Mouse (Mus musculus) stomach, embryonic 14.5 days (tissue): Measurements from ENCODE around the gene Hdac9. TPM values are rescaled to one million over a fixed set of nuclear protein-coding genes. Genes with fewer than 3 reads are reported as not detected.

Experiments used
- ATAC-seq: fragments of 200-750 bp; cut with Nextera tagmentation; 2 replicates; pipeline ENCODE4 v1.8.0; 2017; ENCODE audit warnings: low read depth, moderate TSS enrichment; ENCODE audit not compliant: insufficient number of reproducible peaks, insufficient read depth, low FRiP score
- H3K27ac ChIP-seq: fragments of 300-500 bp; sonication (generic); 2 replicates; pipeline ENCODE4 v1.5.1; 2014; ENCODE audit warnings: mild to moderate bottlenecking, low read length, moderate library complexity, mixed read lengths
- H3K27me3 ChIP-seq: fragments of 300-500 bp; sonication (generic); 2 replicates; pipeline ENCODE4 v1.6.1; 2014; ENCODE audit warnings: low read length, control low read depth, mixed read lengths; ENCODE audit not compliant: control insufficient read depth, insufficient read depth
- H3K36me3 ChIP-seq: fragments of 300-500 bp; sonication (generic); 2 replicates; pipeline ENCODE4 v1.6.1; 2014; ENCODE audit warnings: mild to moderate bottlenecking, control low read depth, low read length, moderate library complexity, mixed read lengths; ENCODE audit not compliant: control insufficient read depth, insufficient read depth
- H3K4me1 ChIP-seq: fragments of 300-500 bp; sonication (generic); 2 replicates; pipeline ENCODE4 v1.6.1; 2014; ENCODE audit warnings: low read length, control low read depth, mixed read lengths; ENCODE audit not compliant: control insufficient read depth, insufficient read depth
- H3K4me2 ChIP-seq: fragments of 300-500 bp; sonication (generic); replicated peaks from 2 replicates; pipeline ENCODE4 v1.6.1; 2014; ENCODE audit warnings: low read depth, low read length, control low read depth
- H3K4me3 ChIP-seq: fragments of 300-500 bp; sonication (generic); 2 replicates; pipeline ENCODE4 v1.5.1; 2014; ENCODE audit warnings: low read depth, low read length, control low read depth
- H3K9ac ChIP-seq: fragments of 300-500 bp; sonication (generic); replicated peaks from 2 replicates; pipeline ENCODE4 v1.6.1; 2014; ENCODE audit warnings: low read depth, mild to moderate bottlenecking, control low read depth, low read length, moderate library complexity, mixed read lengths
- H3K9me3 ChIP-seq: fragments of 300-500 bp; sonication (generic); 2 replicates; pipeline ENCODE4 v1.6.1; 2016; ENCODE audit warnings: low read depth, low read length, control low read depth; ENCODE audit not compliant: control insufficient read depth
- WGBS: fragments of 180-500 bp; shearing (Covaris S2); extraction: QIAGEN DNeasy Blood & Tissue Kit; methylation state at CpG from one replicate; pipeline ENCODE4 v1.1.7; 2014; 5-methylcytosine and 5-hydroxymethylcytosine counted together
- polyA plus RNA-seq: library from polyadenylated mRNA; unstranded; fragments of >200 nt; fragmentation: Nextera tagmentation; extraction: Ambion mirVana; gene quantifications from 2 replicates; pipeline ENCODE4 v1.2.1, GENCODE M21; 2014

Hdac9 gene
- polyA plus RNA-seq, 1 experiment from 2014 or later = 6.9 TPM

DNA sequence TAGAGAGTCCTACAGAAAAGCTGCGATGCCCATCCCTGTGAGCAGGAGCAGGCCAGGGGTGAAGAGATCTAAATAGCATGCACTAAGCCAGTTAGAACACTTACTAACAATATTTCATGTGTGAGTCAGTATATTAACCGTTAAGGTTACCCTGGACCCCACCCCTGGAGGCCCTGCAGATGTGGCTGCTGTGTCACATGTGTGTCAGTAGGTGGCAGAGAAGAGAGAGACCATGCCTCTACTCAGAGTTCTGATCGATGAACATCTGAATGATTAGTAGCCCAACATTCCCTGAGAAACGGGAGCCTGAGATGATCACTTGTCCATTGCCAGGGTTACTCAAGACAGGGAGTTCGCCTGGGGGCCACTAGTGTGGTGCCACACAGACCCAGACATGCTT lies 22.0 kb downstream of the Hdac9 start:
- no peak overlapping the region for H3K4me2 ChIP-seq
- ATAC-seq = no peak
- no peak overlapping the region for H3K4me3 ChIP-seq
- no peaks in the 10 kb centered on the region for H3K36me3 ChIP-seq
- no peaks in the 10 kb centered on the region for H3K27me3 ChIP-seq
- no peaks in the 10 kb centered on the region for H3K4me1 ChIP-seq
- H3K9ac ChIP-seq = no peak overlapping the region
- H3K27ac ChIP-seq = no peak overlapping the region
- 73% methylated on average over 5 of the region's 5 CpGs for WGBS
- no peaks in the 10 kb centered on the region for H3K9me3 ChIP-seq

DNA sequence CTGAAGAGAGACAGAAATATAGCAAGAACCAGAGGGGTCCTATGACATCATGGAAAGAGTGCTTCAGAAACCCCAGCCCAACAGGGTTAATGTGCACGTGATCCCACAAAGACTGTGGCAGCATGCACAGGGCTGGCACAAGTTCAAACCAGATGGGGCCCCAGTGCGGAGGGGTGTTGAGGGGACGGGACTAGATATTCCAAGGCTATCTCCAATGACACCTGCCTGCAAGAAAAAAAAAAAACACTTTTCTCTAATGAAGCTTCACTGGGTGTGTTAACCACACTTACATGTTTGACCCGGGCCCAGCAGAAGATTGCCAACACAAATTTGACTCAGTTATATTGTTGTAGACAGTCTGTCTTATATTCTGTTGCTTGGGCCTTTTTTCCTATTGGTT lies 28.2 kb downstream of the Hdac9 start:
- Histone ChIP-seq H3K36me3 (no peaks in the 10 kb centered on the region), H3K9ac (no peak overlapping the region), H3K4me3 (no peak overlapping the region), H3K4me2 (no peak overlapping the region), H3K9me3 (no peaks in the 10 kb centered on the region), H3K27me3 (no peaks in the 10 kb centered on the region), H3K27ac (no peak overlapping the region), H3K4me1 (no peaks in the 10 kb centered on the region)
- 91% methylated on average over 4 of the region's 4 CpGs for WGBS
- no peak for ATAC-seq

DNA sequence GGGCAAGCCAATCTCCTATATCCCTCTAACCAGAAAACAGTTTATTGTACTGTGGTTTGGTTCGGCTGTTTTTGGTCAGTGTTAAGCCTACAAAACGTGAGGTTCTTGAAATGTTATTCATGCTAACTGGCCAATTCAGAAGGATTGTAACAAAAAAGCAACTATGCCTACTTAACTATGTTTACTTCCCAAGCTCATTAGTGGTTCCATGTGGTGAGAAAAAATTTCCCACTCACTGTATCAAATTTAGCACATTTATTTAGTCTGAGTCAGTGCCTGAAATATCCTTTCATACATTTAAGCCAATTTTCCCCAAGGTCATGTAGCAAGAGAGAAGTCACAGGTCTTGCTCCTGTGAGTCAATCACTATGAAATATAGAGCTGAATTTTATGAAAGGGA lies 42.0 kb downstream of the Hdac9 start:
- ATAC-seq = no peak
- H3K9ac ChIP-seq = no peak overlapping the region
- WGBS = 74% methylated on average over 2 of the region's 2 CpGs
- H3K27me3 ChIP-seq = no peaks in the 10 kb centered on the region
- no peak overlapping the region for H3K27ac ChIP-seq
- no peaks in the 10 kb centered on the region for H3K9me3 ChIP-seq
- no peak overlapping the region for H3K4me3 ChIP-seq
- no peak overlapping the region for H3K4me2 ChIP-seq
- no peaks in the 10 kb centered on the region for H3K4me1 ChIP-seq
- H3K36me3 ChIP-seq = no peaks in the 10 kb centered on the region

DNA sequence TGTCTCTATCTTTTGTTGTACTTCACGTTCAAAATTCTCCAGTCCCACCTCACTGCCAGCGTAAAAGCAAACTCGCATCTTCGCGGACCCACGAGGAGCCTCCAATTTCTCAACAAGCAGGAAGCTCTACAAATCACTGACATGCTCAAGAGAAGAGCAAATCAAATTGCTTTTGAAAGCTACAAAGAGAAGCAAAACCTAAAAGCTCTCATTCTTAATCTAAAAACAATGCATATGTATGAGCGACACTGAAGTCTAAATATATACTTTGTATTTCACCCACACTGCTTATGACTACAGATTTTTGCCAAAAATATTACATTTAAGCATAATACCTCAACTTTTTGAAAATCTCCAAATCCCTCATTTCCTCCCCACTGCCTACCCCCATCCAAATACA lies 45.9 kb downstream of the Hdac9 start:
- Histone ChIP-seq H3K4me2 (no peak overlapping the region), H3K9me3 (no peaks in the 10 kb centered on the region), H3K27ac (no peak overlapping the region), H3K36me3 (no peaks in the 10 kb centered on the region), H3K4me1 (no peaks in the 10 kb centered on the region), H3K4me3 (no peak overlapping the region), H3K9ac (no peak overlapping the region), H3K27me3 (no peaks in the 10 kb centered on the region)
- no peak for ATAC-seq
- 66% methylated on average over 7 of the region's 7 CpGs for WGBS

DNA sequence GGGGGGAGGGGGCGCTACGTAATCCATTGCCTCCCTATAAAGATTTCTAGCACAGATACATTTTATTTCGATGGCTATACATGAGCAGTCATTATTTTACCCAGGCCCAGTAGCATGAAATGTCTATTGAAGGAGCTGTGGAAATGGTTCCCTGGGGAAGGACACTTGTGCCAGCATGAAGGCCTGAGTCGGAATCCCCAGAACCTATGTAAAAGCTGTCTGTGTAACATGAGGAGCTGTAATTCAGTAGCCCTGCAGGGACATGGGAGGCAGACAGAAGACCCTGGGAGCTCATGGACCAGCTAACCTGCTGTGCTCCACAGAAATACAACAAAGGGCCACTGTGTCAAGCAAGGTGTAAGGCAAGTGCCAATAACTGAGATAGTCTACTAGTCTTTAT lies 75.7 kb downstream of the Hdac9 start:
- H3K36me3 ChIP-seq = no peaks in the 10 kb centered on the region
- H3K27ac ChIP-seq = no peak overlapping the region
- H3K4me2 ChIP-seq = no peak overlapping the region
- no peak for ATAC-seq
- no peak overlapping the region for H3K9ac ChIP-seq
- no peaks in the 10 kb centered on the region for H3K9me3 ChIP-seq
- 91% methylated on average over 4 of the region's 4 CpGs for WGBS
- no peak overlapping the region for H3K4me3 ChIP-seq
- no peaks in the 10 kb centered on the region for H3K4me1 ChIP-seq
- H3K27me3 ChIP-seq = no peaks in the 10 kb centered on the region

DNA sequence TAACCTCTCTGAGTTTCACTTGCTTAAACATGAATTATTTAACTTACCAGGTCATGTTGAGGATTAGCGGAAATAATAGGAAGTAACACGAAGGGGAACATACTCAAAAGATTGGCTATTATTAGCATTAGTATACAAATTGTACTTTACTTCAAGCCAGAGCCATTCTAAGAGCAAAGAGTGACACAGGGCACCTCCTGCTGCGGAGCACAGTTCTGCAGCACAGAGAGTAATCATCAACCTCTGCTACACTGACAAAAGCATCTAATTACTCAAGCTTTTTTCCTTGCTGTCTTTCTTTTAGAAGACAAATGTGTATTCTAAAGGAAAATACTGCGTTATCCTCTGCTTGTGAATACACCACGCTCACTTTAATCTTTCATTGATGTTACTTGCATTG lies 79.6 kb downstream of the Hdac9 start:
- WGBS = 26% methylated on average over 5 of the region's 5 CpGs
- no peaks in the 10 kb centered on the region for H3K27me3 ChIP-seq
- no peak overlapping the region for H3K27ac ChIP-seq
- H3K36me3 ChIP-seq = no peaks in the 10 kb centered on the region
- no peak overlapping the region for H3K4me2 ChIP-seq
- no peak for ATAC-seq
- no peaks in the 10 kb centered on the region for H3K4me1 ChIP-seq
- no peak overlapping the region for H3K9ac ChIP-seq
- H3K4me3 ChIP-seq = no peak overlapping the region
- H3K9me3 ChIP-seq = no peaks in the 10 kb centered on the region

DNA sequence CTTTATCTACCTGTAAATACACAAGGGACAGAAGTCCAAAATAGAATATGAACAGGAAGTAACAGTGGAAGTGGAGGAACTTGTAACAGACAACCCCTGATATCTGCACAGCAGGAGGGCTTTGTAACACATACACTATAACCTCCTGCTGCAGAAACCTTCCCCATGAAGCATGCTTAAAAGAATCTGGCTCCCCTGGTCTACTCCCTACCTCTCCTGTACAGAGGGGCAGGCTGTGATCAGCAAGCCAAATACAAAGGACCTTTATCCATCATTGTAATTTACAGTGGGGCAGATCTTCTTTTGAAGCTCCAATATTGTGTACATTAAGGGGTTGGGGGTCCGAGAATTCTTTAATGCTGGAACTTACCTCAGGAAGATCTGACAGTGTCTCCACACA lies 80.0 kb downstream of the Hdac9 start:
- WGBS = 26% methylated on average over 1 of the region's 1 CpGs
- H3K27ac ChIP-seq = no peak overlapping the region

DNA sequence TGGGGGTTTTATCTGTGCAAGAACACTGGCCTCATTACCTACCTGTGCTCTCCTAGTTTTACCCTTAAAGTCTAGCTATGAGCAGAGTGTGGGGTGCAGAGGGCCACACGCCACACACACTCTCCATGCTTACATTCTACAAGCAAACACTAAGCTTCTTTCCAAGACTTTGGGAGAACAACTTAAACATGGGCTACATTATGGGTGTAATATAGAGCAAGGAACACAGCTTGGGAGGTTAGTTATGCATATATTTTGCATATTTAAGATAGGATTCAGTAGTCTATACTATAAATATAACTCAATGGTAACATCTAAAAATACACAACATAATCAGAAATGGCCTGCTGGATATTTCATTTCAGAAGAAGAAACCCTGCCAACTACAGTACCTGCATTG lies 80.8 kb downstream of the Hdac9 start:
- H3K27ac ChIP-seq = no peak overlapping the region
- no peak overlapping the region for H3K4me2 ChIP-seq
- ATAC-seq = no peak
- no peaks in the 10 kb centered on the region for H3K36me3 ChIP-seq
- H3K9ac ChIP-seq = no peak overlapping the region
- WGBS = 86% methylated on average over 1 of the region's 1 CpGs
- no peaks in the 10 kb centered on the region for H3K9me3 ChIP-seq
- no peak overlapping the region for H3K4me3 ChIP-seq
- H3K4me1 ChIP-seq = no peaks in the 10 kb centered on the region
- H3K27me3 ChIP-seq = no peaks in the 10 kb centered on the region

More for the DNA sequence above, 80.0 kb downstream of the Hdac9 start:
- no peaks in the 10 kb centered on the region for H3K4me1 ChIP-seq
- ATAC-seq = no peak
- no peak overlapping the region for H3K4me3 ChIP-seq
- no peak overlapping the region for H3K4me2 ChIP-seq
- no peaks in the 10 kb centered on the region for H3K9me3 ChIP-seq
- H3K27me3 ChIP-seq = no peaks in the 10 kb centered on the region
- H3K9ac ChIP-seq = no peak overlapping the region
- H3K36me3 ChIP-seq = no peaks in the 10 kb centered on the region

DNA sequence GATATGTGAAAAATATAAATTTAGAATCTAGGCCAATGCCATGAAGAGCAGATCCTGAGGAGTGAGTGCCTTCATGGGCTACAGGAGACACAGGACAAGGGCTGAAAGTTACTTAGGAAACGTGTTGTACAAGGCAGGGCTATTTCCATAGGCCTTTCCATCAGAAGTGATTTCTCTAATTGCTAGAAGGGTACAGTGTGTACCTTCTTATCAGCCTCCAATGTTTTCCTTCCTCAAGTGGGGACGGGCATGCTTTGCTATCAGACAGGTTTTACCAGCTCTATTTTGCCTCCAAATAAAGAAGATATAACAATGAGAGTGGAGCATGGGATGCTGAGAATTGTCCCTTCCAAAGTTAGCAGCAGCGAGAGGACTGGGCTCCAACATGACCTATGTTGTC lies 81.4 kb downstream of the Hdac9 start:
- no peak overlapping the region for H3K4me2 ChIP-seq
- H3K4me1 ChIP-seq = no peaks in the 10 kb centered on the region
- WGBS = 69% methylated on average over 3 of the region's 3 CpGs
- no peak overlapping the region for H3K27ac ChIP-seq
- H3K4me3 ChIP-seq = no peak overlapping the region
- H3K9me3 ChIP-seq = no peaks in the 10 kb centered on the region
- no peak overlapping the region for H3K9ac ChIP-seq
- H3K27me3 ChIP-seq = no peaks in the 10 kb centered on the region
- ATAC-seq = no peak
- H3K36me3 ChIP-seq = no peaks in the 10 kb centered on the region
